Mouse (Mus musculus) adrenal gland, adult 18-20 months (tissue): ENCODE measurements at regions not wholly inside any gene's neighbourhood (a gene's known extent, or its start where the extent isn't known, plus 50 kb on each side); places are given as distances from the start of the nearest gene placed in this dataset.

Source experiments
- DNase-seq, 2 experiments: peaks; one replicate each; pipeline ENCODE4 v3.0.0; 2021 to 2022; ENCODE audit warnings: low spot score in 2 of 2

GRCm38 (mm10) chr17:52062096-52062665, 229.1 kb upstream of the Satb1 start:
- DNase-seq, result no peak

GRCm38 (mm10) chr17:52036479-52036878, 203.4 kb upstream of the Satb1 start:
- DNase-seq, result no peak

GRCm38 (mm10) chr17:52031079-52031478, 198.0 kb upstream of the Satb1 start:
- no peak for DNase-seq

GRCm38 (mm10) chr17:51986920-51987319, 153.8 kb upstream of the Satb1 start:
- DNase-seq, result no peak

- DNase-seq, result no peak
These were observed 153.1 kb upstream of the Satb1 start for GRCm38 (mm10) chr17:51986212-51986611.

GRCm38 (mm10) chr17:51979126-51979525, 146.0 kb upstream of the Satb1 start:
- DNase-seq, result no peak

- DNase-seq, result no peak
These were observed 138.4 kb upstream of the Satb1 start for GRCm38 (mm10) chr17:51971444-51971843.

GRCm38 (mm10) chr17:51966573-51967284, 133.6 kb upstream of the Satb1 start:
- DNase-seq, result no peak

- DNase-seq, result peak in 1 of 2 experiments; percentile 9
These were observed 129.5 kb upstream of the Satb1 start for GRCm38 (mm10) chr17:51962529-51963110.

GRCm38 (mm10) chr17:51961337-51961736, 128.2 kb upstream of the Satb1 start:
- DNase-seq, result no peak

GRCm38 (mm10) chr17:51956275-51956674, 123.2 kb upstream of the Satb1 start:
- DNase-seq, result no peak

GRCm38 (mm10) chr17:51937707-51938106, 104.6 kb upstream of the Satb1 start:
- no peak for DNase-seq

- no peak for DNase-seq
These were observed 103.0 kb upstream of the Satb1 start for GRCm38 (mm10) chr17:51936071-51936470.

- no peak for DNase-seq
These were observed 93.3 kb upstream of the Satb1 start for GRCm38 (mm10) chr17:51926392-51926791.

GRCm38 (mm10) chr17:51907031-51907430, 73.9 kb upstream of the Satb1 start:
- DNase-seq, result no peak

GRCm38 (mm10) chr17:51906418-51906817, 73.3 kb upstream of the Satb1 start:
- DNase-seq, result no peak

- DNase-seq, result no peak
These were observed 70.8 kb upstream of the Satb1 start for GRCm38 (mm10) chr17:51903885-51904284.

GRCm38 (mm10) chr17:51899376-51899775, 66.3 kb upstream of the Satb1 start:
- no peak for DNase-seq

GRCm38 (mm10) chr17:51896160-51896559, 63.1 kb upstream of the Satb1 start:
- DNase-seq, result no peak

GRCm38 (mm10) chr17:51894278-51894677, 61.2 kb upstream of the Satb1 start:
- DNase-seq, result no peak

GRCm38 (mm10) chr17:51892856-51893255, 59.8 kb upstream of the Satb1 start:
- DNase-seq, result no peak

- no peak for DNase-seq
These were observed 59.1 kb upstream of the Satb1 start for GRCm38 (mm10) chr17:51892159-51892558.
